16 mouse cellular contexts compared by ENCODE assay signal in the genomic region with DNA sequence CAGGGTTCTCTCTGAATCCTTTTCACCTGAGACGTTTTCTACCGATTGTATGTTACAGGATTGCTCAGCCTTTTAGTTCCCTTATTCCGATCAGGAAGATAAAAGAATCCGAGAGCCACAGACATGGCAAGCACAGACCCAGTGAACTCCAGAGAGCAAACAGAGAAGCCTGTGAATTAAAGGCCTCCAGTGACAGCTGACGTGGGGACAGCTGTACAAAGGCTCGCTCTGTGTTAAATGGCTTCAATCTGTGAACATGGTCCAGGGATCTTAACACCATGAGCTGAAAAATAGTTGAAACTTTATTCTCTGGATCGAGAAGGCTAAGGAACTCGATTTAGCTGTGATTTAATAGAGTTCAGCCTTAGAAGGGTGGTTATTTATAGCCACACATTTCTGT.
"Had no signal": no experiment of that assay in that cellular context is flagged by ENCODE, and none has a peak within 500 bp of the region (broad histone marks: within the 10 kb centered on the region; RNA-seq: fewer than 3 reads in every experiment).

No protein-coding gene starts in this region.

- H3K36me3 ChIP-seq: limb, embryonic 15.5 days; liver, embryonic 12.5 days; neural tube, embryonic 12.5 days had no signal

- H3K27me3 ChIP-seq: limb, embryonic 15.5 days; liver, embryonic 12.5 days; neural tube, embryonic 12.5 days had no signal

- DNase-seq: kidney, adult 9 months; kidney, postnatal 36 days; layer of hippocampus, postnatal 36 days; left cerebral cortex, postnatal 4 days; lung, embryonic 14.5 days; lung, postnatal 10 days; lung, postnatal 4 days; thymus, postnatal 4 days had no signal

- H3K4me2 ChIP-seq: limb, embryonic 15.5 days; liver, embryonic 12.5 days; lung, embryonic 14.5 days; midbrain, embryonic 11.5 days; neural tube, embryonic 12.5 days had no signal

- H3K9ac ChIP-seq: limb, embryonic 15.5 days; liver, embryonic 12.5 days; lung, embryonic 14.5 days; neural tube, embryonic 12.5 days had no signal

- H3K4me3 ChIP-seq: limb, embryonic 15.5 days; liver, embryonic 12.5 days; neural tube, embryonic 12.5 days had no signal

- H3K9me3 ChIP-seq: limb, embryonic 15.5 days; liver, embryonic 12.5 days; neural tube, embryonic 12.5 days had no signal

- H3K27ac ChIP-seq: kidney, postnatal 0 days; limb, embryonic 15.5 days; liver, embryonic 12.5 days; neural tube, embryonic 12.5 days; stomach, postnatal 0 days had no signal

- H3K4me1 ChIP-seq: limb, embryonic 15.5 days; liver, embryonic 12.5 days; neural tube, embryonic 12.5 days had no signal

- ATAC-seq: intestine, postnatal 0 days; liver, embryonic 12.5 days; midbrain, embryonic 16.5 days had no signal
